Mouse (Mus musculus): ENCODE data around the gene Nuak1. TPM values are rescaled to one million over a fixed set of nuclear protein-coding genes. Genes with fewer than 3 reads are reported as not detected.

The Nuak1 gene
- total RNA-seq, 2 experiments from 2014 or later: 50.0 to 53.4 TPM

DNA sequence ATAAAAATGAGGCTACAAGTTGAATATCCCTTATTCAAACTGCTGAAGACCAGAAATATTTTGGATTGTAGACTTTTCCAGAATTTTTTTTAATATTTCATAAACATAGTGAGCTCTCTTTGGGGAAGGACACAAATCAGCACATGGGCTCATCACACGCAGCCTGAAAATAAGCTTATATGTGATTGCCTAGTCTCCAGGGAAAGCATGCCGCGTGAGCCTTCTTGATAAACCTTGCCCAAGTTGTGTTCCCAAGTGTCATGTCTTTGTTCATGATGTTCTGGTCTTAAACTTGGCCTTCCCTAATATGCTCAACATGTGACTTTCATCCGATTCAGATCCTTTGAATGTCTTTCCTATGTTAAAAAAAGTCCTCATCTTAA lies 81.7 kb downstream of the Nuak1 start:
- DNase-seq (ENCODE audit: extremely low spot score in 1 of 2, low spot score in 1 of 2): no peak

DNA sequence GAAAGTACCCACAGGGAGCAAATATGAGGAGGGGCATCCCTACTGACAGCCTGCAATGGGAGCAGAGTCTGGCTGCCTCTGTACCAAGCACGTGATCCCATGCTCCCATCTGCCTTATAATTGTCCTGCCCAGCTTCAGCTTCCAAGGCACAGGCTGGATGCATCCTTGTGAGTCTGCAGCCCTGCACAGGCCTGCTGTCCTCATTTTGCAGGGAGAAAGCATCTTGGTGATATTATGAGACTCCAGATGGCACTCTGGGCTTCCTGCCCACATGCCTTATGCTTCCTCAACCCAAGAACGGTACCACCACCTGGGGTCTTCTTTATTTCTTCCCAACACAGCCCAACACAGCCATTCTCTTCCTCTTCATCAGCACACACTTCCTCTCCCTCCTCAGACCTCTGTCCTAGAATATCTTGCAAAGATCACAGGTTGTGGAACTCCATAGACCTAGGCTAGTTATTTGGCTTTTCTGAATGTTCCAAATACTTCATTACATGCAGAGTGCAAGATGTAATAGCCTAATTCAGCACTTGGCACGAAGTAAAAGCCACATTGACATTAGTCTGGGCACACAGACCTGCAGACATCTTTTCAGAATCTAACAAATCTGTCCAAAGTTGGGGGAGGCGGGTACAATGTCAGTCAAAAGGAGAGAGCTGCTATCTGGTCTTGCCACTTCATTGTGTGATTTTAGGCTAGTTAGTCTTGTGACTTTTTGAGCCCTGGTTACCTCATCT lies 82.2 kb downstream of the Nuak1 start:
- peak; percentile 71 to 76 for DNase-seq (ENCODE audit: extremely low spot score in 1 of 2, low spot score in 1 of 2)

DNA sequence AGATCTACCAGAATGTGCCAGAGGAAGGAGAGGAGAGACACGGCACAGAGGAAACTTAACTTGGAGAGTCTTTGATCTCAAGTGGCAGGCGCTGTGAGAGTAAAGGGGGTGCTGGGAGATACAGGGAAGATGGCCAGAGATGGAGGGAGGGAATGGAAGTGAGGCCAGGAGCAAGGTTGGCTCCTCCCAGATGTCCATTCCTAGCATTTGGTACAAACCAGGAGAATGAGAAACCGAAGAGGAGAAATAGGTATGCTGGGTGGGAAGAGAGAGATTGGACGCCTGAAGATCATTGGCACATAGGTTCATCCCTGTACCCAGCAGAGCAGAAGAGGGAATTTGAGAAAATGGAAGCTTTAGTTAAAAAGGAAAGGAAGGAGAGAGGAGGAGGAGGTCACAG lies 82.8 kb downstream of the Nuak1 start:
- DNase-seq (ENCODE audit: extremely low spot score in 1 of 2, low spot score in 1 of 2): no peak

DNA sequence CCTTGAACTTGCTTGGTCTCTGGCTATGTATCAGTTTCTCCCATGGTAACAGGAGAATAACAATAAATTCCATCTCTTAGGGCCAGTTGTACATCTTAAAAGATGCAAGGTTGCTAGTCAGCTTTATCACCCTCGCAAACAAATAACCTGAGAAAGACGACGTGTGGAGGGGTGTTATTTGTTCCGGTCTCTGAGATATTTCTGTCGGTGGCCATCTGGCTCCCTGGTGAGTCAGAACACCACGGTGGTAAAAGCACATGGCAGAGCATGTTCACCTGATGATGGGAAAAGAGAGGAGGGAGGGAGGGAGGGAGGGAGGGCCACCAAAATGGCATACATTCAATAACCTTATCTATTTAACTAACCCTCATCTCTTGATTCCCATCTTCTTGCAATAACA lies 86.1 kb downstream of the Nuak1 start:
- no peak for DNase-seq (ENCODE audit: extremely low spot score in 1 of 2, low spot score in 1 of 2)

DNA sequence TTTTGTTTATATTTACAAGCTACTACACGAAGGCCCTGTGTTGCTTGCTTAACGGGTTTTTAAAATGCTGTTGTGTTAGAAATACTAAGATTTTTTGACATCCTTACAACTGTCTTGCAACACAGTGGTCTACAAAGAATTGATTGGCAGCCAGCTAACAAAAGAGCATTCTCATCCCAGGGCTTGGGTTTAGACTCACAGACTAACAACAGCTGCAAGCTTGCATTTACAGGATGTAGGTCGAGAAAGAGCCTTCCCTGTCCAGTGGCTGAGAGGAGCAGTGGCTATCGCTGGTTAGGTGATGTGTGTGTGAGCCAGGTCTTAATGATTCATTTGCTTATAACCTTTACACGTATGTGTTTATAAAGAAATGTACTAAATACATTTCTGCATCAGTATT lies 94.7 kb downstream of the Nuak1 start:
- DNase-seq (ENCODE audit: extremely low spot score in 1 of 2, low spot score in 1 of 2): no peak

DNA sequence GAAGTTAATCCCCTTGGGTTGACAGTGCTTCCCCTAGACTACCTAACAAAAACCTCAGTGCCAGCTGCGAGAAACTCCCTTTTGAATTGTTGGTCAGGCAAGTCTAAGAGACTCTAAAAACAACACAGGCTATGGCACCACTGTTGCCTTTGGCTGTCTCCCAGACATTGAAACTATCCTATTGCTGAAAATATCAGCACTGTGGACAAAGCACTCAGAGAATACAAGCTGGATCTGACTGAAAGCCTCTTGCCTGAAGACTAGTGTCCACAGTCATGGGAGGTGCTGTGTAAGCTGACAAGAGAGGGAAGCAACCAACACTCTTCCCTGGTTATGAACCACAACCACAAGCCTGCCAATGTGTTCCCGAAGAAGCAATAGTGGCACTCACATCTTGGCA lies 96.9 kb downstream of the Nuak1 start:
- no peak for DNase-seq (ENCODE audit: extremely low spot score in 1 of 2, low spot score in 1 of 2)

DNA sequence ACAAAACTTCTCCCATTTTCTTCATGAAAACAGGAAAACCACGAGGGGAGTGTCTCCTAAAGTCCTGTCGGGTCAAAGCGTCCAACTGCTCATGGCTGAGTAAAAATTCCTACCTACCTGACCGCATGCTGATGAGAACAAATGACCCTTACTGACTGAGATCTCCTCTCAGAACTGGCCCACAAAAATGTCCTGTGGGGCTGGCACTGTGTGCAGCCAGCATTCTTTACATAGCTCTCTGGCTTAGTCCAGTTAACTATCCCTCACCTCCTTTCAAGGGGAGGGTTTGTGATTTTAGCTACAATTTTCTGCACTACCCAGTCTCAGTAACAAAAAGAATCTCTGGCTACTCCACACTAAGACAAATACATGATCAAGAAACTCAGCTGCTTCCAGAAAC lies 100.9 kb downstream of the Nuak1 start:
- DNase-seq (ENCODE audit: extremely low spot score in 1 of 2, low spot score in 1 of 2): no peak

DNA sequence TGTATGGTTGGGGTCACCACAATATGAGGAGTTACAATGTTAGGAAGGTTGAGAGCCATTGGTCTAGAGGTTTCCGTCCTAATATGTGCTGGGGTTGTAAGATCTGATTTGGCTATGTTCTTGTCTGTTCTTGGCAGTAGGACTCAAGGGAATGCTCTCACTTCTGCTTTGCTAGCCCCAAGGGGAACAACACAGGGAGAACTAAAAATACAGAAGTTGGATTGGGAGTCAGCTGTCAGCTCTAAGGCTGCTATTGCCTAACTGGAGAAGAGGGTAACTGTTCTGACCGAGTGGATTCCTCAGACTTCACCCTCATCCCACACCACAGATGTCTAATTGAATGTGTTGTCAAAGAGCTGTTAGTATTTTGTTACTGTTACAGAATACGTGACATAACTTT lies 101.6 kb downstream of the Nuak1 start:
- DNase-seq (ENCODE audit: extremely low spot score in 1 of 2, low spot score in 1 of 2): no peak

DNA sequence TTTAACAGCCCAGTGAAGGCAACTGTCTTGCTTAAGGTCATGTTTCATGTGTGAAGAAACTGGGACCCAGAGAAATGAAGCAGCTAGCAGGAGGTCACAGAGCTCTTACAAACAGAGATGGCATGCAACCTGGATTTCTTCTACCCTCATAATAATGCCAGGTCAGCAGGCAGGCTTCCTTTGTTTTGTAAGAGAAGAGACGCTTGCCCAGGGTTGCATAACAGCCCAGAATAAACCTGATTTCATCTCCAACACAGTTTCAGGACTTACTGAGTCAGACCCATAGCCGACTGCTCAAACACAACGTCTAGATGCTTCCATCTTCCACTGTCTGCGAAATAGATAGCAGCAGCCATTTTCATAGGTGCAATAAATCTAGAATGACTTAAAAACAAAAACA lies 105.0 kb downstream of the Nuak1 start:
- DNase-seq (ENCODE audit: extremely low spot score in 1 of 2, low spot score in 1 of 2): no peak

DNA sequence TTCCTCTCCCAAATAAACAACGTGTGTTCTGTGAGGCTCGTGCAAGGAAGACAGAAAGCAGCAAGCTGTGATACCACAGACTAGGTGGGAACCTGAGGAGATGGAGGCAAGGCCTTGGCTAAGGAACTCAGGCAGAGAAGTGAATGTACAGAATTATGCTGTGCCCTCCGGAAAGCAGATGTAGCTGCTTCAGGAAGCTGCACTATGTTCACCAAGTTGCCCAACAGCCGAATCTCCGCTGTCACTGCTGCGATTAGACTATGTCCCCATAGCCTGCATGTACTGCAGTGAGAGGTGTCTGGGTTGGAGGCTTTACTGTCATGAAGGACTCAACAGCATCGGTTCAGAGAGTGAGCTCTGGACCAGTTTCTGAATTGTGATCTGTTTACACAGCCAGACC lies 110.6 kb downstream of the Nuak1 start:
- no peak for DNase-seq (ENCODE audit: extremely low spot score in 1 of 2, low spot score in 1 of 2)

DNA sequence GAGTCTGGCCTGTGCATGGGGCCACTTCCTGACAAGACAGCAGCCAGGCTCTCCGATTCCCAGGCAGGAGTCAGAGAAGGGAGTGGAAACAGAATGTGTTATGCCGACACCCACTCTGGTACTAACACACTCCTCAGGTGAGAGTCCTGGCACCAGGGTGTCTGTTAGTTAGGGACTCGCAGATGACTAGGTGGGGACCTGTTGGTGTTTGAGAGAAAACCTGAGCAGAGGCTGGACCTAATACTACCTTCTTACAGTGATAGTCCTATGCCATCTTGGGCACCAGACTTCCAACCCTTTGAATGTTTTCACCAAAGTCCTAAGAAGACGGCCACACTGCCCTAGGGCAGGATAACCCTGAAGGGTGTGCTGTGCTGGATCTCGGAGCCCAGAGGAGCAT lies 111.1 kb downstream of the Nuak1 start:
- no peak for DNase-seq (ENCODE audit: extremely low spot score in 1 of 2, low spot score in 1 of 2)

DNA sequence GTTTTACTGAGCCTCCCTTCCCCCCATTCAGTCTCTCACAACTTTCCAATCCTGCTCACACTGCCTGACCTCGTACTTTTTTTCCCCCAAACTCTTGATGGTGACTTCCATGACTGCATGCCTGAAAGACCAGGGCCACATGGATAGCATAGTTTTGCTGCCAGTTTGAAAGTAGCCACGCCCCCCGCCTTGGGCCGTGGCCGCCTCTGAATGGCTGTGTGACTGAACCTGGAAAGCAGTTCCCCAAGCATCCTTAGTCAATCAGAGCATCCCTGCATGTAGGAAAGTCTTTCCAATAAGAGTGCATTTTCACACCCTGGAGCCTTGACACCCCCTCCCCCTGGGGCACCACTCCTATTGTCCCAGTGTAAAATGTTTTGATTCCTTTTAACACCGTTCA lies 116.4 kb downstream of the Nuak1 start:
- no peak for DNase-seq (ENCODE audit: extremely low spot score in 1 of 2, low spot score in 1 of 2)

Other genes with a start within 250 kb of the Nuak1 start
- gene Ckap4, start 93.5 kb upstream of the Nuak1 start, total RNA-seq (2021): 10 to 100 TPM; 19.2 to 21.9 TPM
- gene Tcp11l2, start 136.0 kb upstream of the Nuak1 start, total RNA-seq (2021): 10 to 100 TPM; 27.0 to 28.1 TPM
- gene Polr3b, start 181.7 kb upstream of the Nuak1 start, total RNA-seq (2021): 10 to 100 TPM; 15.6 to 15.7 TPM

All from layer of hippocampus, postnatal 25 days (tissue).